Mouse (Mus musculus) myocyte (in vitro differentiated cells): ENCODE measurements around the gene Gm29427. TPM values are rescaled to one million over a fixed set of nuclear protein-coding genes. Genes with fewer than 3 reads are reported as not detected.
A peak's percentile ranks its signal among the peaks of the same experiment; 100 is the strongest.

Source experiments
- H3K27me3 ChIP-seq: one replicate; pipeline ENCODE4 v1.6.1; 2011; ENCODE audit not compliant: control insufficient read depth, insufficient read depth, insufficient read length
- H3K36me3 ChIP-seq: one replicate; pipeline ENCODE4 v1.6.1; 2011; ENCODE audit not compliant: control insufficient read depth, insufficient read depth
- H3K4me2 ChIP-seq: one replicate; pipeline ENCODE4 v1.6.1; 2011; ENCODE audit warnings: low read depth, control low read depth
- H3K4me3 ChIP-seq: one replicate; pipeline ENCODE4 v1.5.1; 2011; ENCODE audit warnings: mild to moderate bottlenecking, control low read depth, moderate library complexity
- H3K79me2 ChIP-seq: one replicate; pipeline ENCODE4 v1.6.1; 2011; ENCODE audit not compliant: control insufficient read depth, insufficient read depth
- H3ac ChIP-seq: one replicate; pipeline ENCODE4 v1.6.1; 2011; ENCODE audit not compliant: control insufficient read depth, insufficient read length
- CEBPB ChIP-seq: IDR thresholded peaks from 2 replicates; pipeline ENCODE4 v1.6.1; 2011; ENCODE audit warnings: mild to moderate bottlenecking, moderate library complexity; ENCODE audit not compliant: poor library complexity, insufficient read depth, severe bottlenecking
- E2F4 ChIP-seq: IDR thresholded peaks from one replicate; pipeline ENCODE4 v1.6.1; 2011; ENCODE audit warnings: mild to moderate bottlenecking, control low read depth, moderate library complexity; ENCODE audit not compliant: insufficient read depth
- MAX ChIP-seq: IDR thresholded peaks from one replicate; pipeline ENCODE4 v1.6.1; 2011; ENCODE audit warnings: low read depth, mild to moderate bottlenecking, control low read depth
- MYOD1 ChIP-seq, 3 experiments: IDR thresholded peaks; one replicate each; pipeline ENCODE4 v1.6.1; 2011; ENCODE audit warnings: control low read depth in 2 of 3, low read depth in 2 of 3, mild to moderate bottlenecking in 2 of 3, moderate library complexity in 1 of 3; ENCODE audit not compliant: insufficient read length in 2 of 3, control insufficient read depth in 1 of 3
- MYOG ChIP-seq, 3 experiments: IDR thresholded peaks; one replicate each; pipeline ENCODE4 v1.6.1; 2011; ENCODE audit warnings: control low read depth in 2 of 3, low read depth in 2 of 3, mild to moderate bottlenecking in 2 of 3; ENCODE audit not compliant: insufficient read length in 2 of 3, control insufficient read depth in 1 of 3, insufficient read depth in 1 of 3
- POLR2A ChIP-seq: IDR thresholded peaks from one replicate; pipeline ENCODE4 v1.6.1; 2011; ENCODE audit warnings: low read depth, mild to moderate bottlenecking, control low read depth, moderate library complexity; ENCODE audit not compliant: insufficient read length
- POLR2AphosphoS2 ChIP-seq: IDR thresholded peaks from one replicate; pipeline ENCODE4 v1.6.1; 2011; ENCODE audit warnings: low read depth, control low read depth; ENCODE audit not compliant: insufficient read length
- REST ChIP-seq: IDR thresholded peaks from one replicate; pipeline ENCODE4 v1.6.1; 2011; ENCODE audit warnings: mild to moderate bottlenecking, control low read depth, moderate library complexity; ENCODE audit not compliant: insufficient read depth, insufficient read length
- SRF ChIP-seq: IDR thresholded peaks from one replicate; pipeline ENCODE4 v1.6.1; 2011; ENCODE audit warnings: low read depth; ENCODE audit not compliant: control insufficient read depth, insufficient read length
- TCF12 ChIP-seq: IDR thresholded peaks from one replicate; pipeline ENCODE4 v1.6.1; 2011; ENCODE audit warnings: mild to moderate bottlenecking, control low read depth; ENCODE audit not compliant: poor library complexity, insufficient read depth, severe bottlenecking
- TCF3 ChIP-seq: IDR thresholded peaks from one replicate; pipeline ENCODE4 v1.6.1; 2011; ENCODE audit warnings: low read depth, control low read depth; ENCODE audit not compliant: insufficient read length
- USF1 ChIP-seq: IDR thresholded peaks from one replicate; pipeline ENCODE4 v1.6.1; 2011; ENCODE audit warnings: low read depth, mild to moderate bottlenecking, control low read depth, moderate library complexity
- polyA plus RNA-seq: library from polyadenylated mRNA; unstranded; fragments of >200 nt; fragmentation: generic; extraction: Trizol; gene quantifications from one replicate; pipeline ENCODE4 v1.2.1, GENCODE M21; 2012; ENCODE audit warnings: missing spikeins

The Gm29427 gene
- polyA plus RNA-seq, 1 experiment = not detected

- H3K36me3 ChIP-seq = peaks cover 4% of the 10 kb centered on the region
- no peak overlapping the region for H3K4me3 ChIP-seq
- H3K4me2 ChIP-seq = no peak overlapping the region
- H3K79me2 ChIP-seq = peaks cover 15% of the 10 kb centered on the region
- no peak overlapping the region for H3ac ChIP-seq
- TF ChIP-seq MAX (no peak), POLR2A (no peak), CEBPB (no peak), POLR2AphosphoS2 (no peak), E2F4 (no peak), TCF12 (no peak), MYOG (IDR thresholded peaks at IDR 0.05; ENCODE audit: control insufficient read depth in 1 of 3, insufficient read depth in 1 of 3, insufficient read length in 2 of 3, low read depth in 2 of 3) (no peak), REST (no peak), USF1 (no peak), SRF (no peak), TCF3 (no peak), MYOD1 (IDR thresholded peaks at IDR 0.05; ENCODE audit: control insufficient read depth in 1 of 3, insufficient read length in 2 of 3, low read depth in 2 of 3) (no peak)
- H3K27me3 ChIP-seq = no peaks in the 10 kb centered on the region
These were observed 12.5 kb upstream of the Gm29427 start for GRCm38 (mm10) chr1:130728070-130728469.

- TF ChIP-seq POLR2AphosphoS2 = no peak
- TF ChIP-seq POLR2A = no peak
- no peak for TF ChIP-seq SRF
- TF ChIP-seq E2F4 = no peak
- TF ChIP-seq MAX = no peak
- TF ChIP-seq TCF12 = no peak
- TF ChIP-seq MYOG (IDR thresholded peaks at IDR 0.05; ENCODE audit: control insufficient read depth in 1 of 3, insufficient read depth in 1 of 3, insufficient read length in 2 of 3, low read depth in 2 of 3) = no peak
- no peak for TF ChIP-seq CEBPB
- no peak for TF ChIP-seq TCF3
- TF ChIP-seq USF1 = no peak
- TF ChIP-seq MYOD1 (IDR thresholded peaks at IDR 0.05; ENCODE audit: control insufficient read depth in 1 of 3, insufficient read length in 2 of 3, low read depth in 2 of 3) = no peak
- no peak for TF ChIP-seq REST
- Histone ChIP-seq H3K79me2 (peaks cover 30% of the 10 kb centered on the region), H3K36me3 (peaks cover 5% of the 10 kb centered on the region), H3ac (no peak overlapping the region), H3K27me3 (no peaks in the 10 kb centered on the region), H3K4me3 (no peak overlapping the region), H3K4me2 (no peak overlapping the region)
These were observed 10.8 kb upstream of the Gm29427 start for GRCm38 (mm10) chr1:130726396-130726795.

GRCm38 (mm10) chr1:130724206-130724605 lies 8.6 kb upstream of the Gm29427 start:
- H3K79me2 ChIP-seq = peaks cover 51% of the 10 kb centered on the region
- H3ac ChIP-seq = no peak overlapping the region
- TF ChIP-seq CEBPB = no peak
- TF ChIP-seq POLR2AphosphoS2 = no peak
- TF ChIP-seq MYOD1 (IDR thresholded peaks at IDR 0.05; ENCODE audit: control insufficient read depth in 1 of 3, insufficient read length in 2 of 3, low read depth in 2 of 3) = no peak
- no peak for TF ChIP-seq E2F4
- peaks cover 14% of the 10 kb centered on the region for H3K36me3 ChIP-seq
- no peak overlapping the region for H3K4me2 ChIP-seq
- no peaks in the 10 kb centered on the region for H3K27me3 ChIP-seq
- H3K4me3 ChIP-seq = no peak overlapping the region

GRCm38 (mm10) chr1:130717291-130717871 lies 1.8 kb upstream of the Gm29427 start, which contains the start of gene Yod1:
Gene Yod1, plus strand, starts transcription at chr1:130717327.
- peak within 1 kb of the TSS; percentile 99 for H3K4me3 ChIP-seq
- TF ChIP-seq MYOD1 (IDR thresholded peaks at IDR 0.05; ENCODE audit: control insufficient read depth in 1 of 3, insufficient read length in 2 of 3, low read depth in 2 of 3) (no peak), USF1 (no peak), SRF (no peak), E2F4 (peak; percentile 35), TCF12 (no peak), REST (no peak), CEBPB (no peak), TCF3 (no peak), MYOG (IDR thresholded peaks at IDR 0.05; ENCODE audit: control insufficient read depth in 1 of 3, insufficient read depth in 1 of 3, insufficient read length in 2 of 3, low read depth in 2 of 3) (peak in 1 of 3 experiments; percentile 2), POLR2A (peak; percentile 62), POLR2AphosphoS2 (peak; percentile 76), MAX (no peak)
- peak within 1 kb of the TSS; percentile 81 for H3ac ChIP-seq
- peaks cover 53% of the 10 kb centered on the region for H3K79me2 ChIP-seq
- H3K27me3 ChIP-seq = no peaks in the 10 kb centered on the region
- peak within 1 kb of the TSS; percentile 94 for H3K4me2 ChIP-seq
- H3K36me3 ChIP-seq = peaks cover 14% of the 10 kb centered on the region

- Histone ChIP-seq H3K4me3 (peak overlapping the region; percentile 99), H3K27me3 (no peaks in the 10 kb centered on the region), H3ac (peak overlapping the region; percentile 81), H3K36me3 (peaks cover 14% of the 10 kb centered on the region), H3K4me2 (peak overlapping the region; percentile 94), H3K79me2 (peaks cover 48% of the 10 kb centered on the region)
- peak; percentile 43 for TF ChIP-seq POLR2A
- peak in 1 of 3 experiments; percentile 6 for TF ChIP-seq MYOD1 (IDR thresholded peaks at IDR 0.05; ENCODE audit: control insufficient read depth in 1 of 3, insufficient read length in 2 of 3, low read depth in 2 of 3)
- TF ChIP-seq REST = no peak
- no peak for TF ChIP-seq MAX
These were observed 1.1 kb upstream of the Gm29427 start for GRCm38 (mm10) chr1:130716513-130717290.
